Mouse (Mus musculus): ENCODE measurements around the gene Sec24a. TPM values are rescaled to one million over a fixed set of nuclear protein-coding genes. Genes with fewer than 3 reads are reported as not detected.
"Not testable (repeated sequence)": the region's sequence is repeated elsewhere in the genome, so short reads cannot be mapped to it uniquely, and the experiment has no call there.

Sec24a gene
- polyA plus RNA-seq, 1 experiment from 2014 or later: 11.4 TPM

- DNase-seq (ENCODE audit: low spot score) (no peak), ATAC-seq (ENCODE audit: insufficient number of reproducible peaks, low FRiP score, low TSS enrichment, low read depth) (no peak)
- no peak overlapping the region for H3K9ac ChIP-seq (ENCODE audit: low read length)
- no peak overlapping the region for H3K4me2 ChIP-seq (ENCODE audit: low read depth, severe bottlenecking)
- no peaks in the 10 kb centered on the region for H3K27me3 ChIP-seq (ENCODE audit: control insufficient read depth, insufficient read depth, low read length)
- H3K27ac ChIP-seq (replicated peaks; ENCODE audit: low read depth, low read length): no peak overlapping the region
- 69% methylated on average over 1 of the region's 1 CpGs for WGBS
- H3K4me1 ChIP-seq (ENCODE audit: control insufficient read depth, insufficient read depth, low read length): no peaks in the 10 kb centered on the region
- H3K9me3 ChIP-seq (ENCODE audit: control insufficient read depth, low read length): no peaks in the 10 kb centered on the region
- 0 out of 2 replicates have a peak, but pooled peaks cover 3% of the 10 kb centered on the region for H3K36me3 ChIP-seq (ENCODE audit: control insufficient read depth, insufficient read depth, low read length)
- H3K4me3 ChIP-seq (ENCODE audit: low read depth, low read length): no peak overlapping the region
Measured at GRCm38 (mm10) chr11:51732883-51733282, 30.6 kb downstream of the Sec24a start.

- WGBS: 95% methylated on average over 11 of the region's 11 CpGs
Measured at GRCm38 (mm10) chr11:51721066-51721465, 42.4 kb downstream of the Sec24a start.

GRCm38 (mm10) chr11:51707080-51707479, 56.4 kb downstream of the Sec24a start:
- Histone ChIP-seq H3K27me3 (ENCODE audit: control insufficient read depth, insufficient read depth, low read length) (no peaks in the 10 kb centered on the region), H3K4me2 (ENCODE audit: low read depth, severe bottlenecking) (no peak overlapping the region), H3K9me3 (ENCODE audit: control insufficient read depth, low read length) (no peaks in the 10 kb centered on the region), H3K9ac (ENCODE audit: low read length) (no peak overlapping the region), H3K27ac (replicated peaks; ENCODE audit: low read depth, low read length) (no peak overlapping the region), H3K36me3 (ENCODE audit: control insufficient read depth, insufficient read depth, low read length) (peaks cover 9% of the 10 kb centered on the region), H3K4me1 (ENCODE audit: control insufficient read depth, insufficient read depth, low read length) (no peaks in the 10 kb centered on the region), H3K4me3 (ENCODE audit: low read depth, low read length) (no peak overlapping the region)
- WGBS: 91% methylated on average over 10 of the region's 13 CpGs
- DNase-seq (ENCODE audit: low spot score) (no peak), ATAC-seq (ENCODE audit: insufficient number of reproducible peaks, low FRiP score, low TSS enrichment, low read depth) (no peak)

More at GRCm38 (mm10) chr11:51721066-51721465, 42.4 kb downstream of the Sec24a start:
- DNase-seq (ENCODE audit: low spot score): no peak
- Histone ChIP-seq H3K4me3 (ENCODE audit: low read depth, low read length) (no peak overlapping the region), H3K4me1 (ENCODE audit: control insufficient read depth, insufficient read depth, low read length) (no peaks in the 10 kb centered on the region), H3K27ac (replicated peaks; ENCODE audit: low read depth, low read length) (no peak overlapping the region), H3K27me3 (ENCODE audit: control insufficient read depth, insufficient read depth, low read length) (no peaks in the 10 kb centered on the region), H3K9me3 (ENCODE audit: control insufficient read depth, low read length) (no peaks in the 10 kb centered on the region), H3K9ac (ENCODE audit: low read length) (no peak overlapping the region), H3K4me2 (ENCODE audit: low read depth, severe bottlenecking) (no peak overlapping the region), H3K36me3 (ENCODE audit: control insufficient read depth, insufficient read depth, low read length) (peaks cover 7% of the 10 kb centered on the region)
- ATAC-seq (ENCODE audit: insufficient number of reproducible peaks, low FRiP score, low TSS enrichment, low read depth): no peak

GRCm38 (mm10) chr11:51706451-51706850, 57.0 kb downstream of the Sec24a start:
- no peaks in the 10 kb centered on the region for H3K27me3 ChIP-seq (ENCODE audit: control insufficient read depth, insufficient read depth, low read length)
- H3K9me3 ChIP-seq (ENCODE audit: control insufficient read depth, low read length): no peaks in the 10 kb centered on the region
- DNase-seq (ENCODE audit: low spot score) (no peak), ATAC-seq (ENCODE audit: insufficient number of reproducible peaks, low FRiP score, low TSS enrichment, low read depth) (no peak)
- peaks cover 7% of the 10 kb centered on the region for H3K36me3 ChIP-seq (ENCODE audit: control insufficient read depth, insufficient read depth, low read length)
- H3K4me1 ChIP-seq (ENCODE audit: control insufficient read depth, insufficient read depth, low read length): no peaks in the 10 kb centered on the region
- WGBS: 92% methylated on average over 10 of the region's 10 CpGs
- no peak overlapping the region for H3K27ac ChIP-seq (replicated peaks; ENCODE audit: low read depth, low read length)
- H3K4me2 ChIP-seq (ENCODE audit: low read depth, severe bottlenecking): no peak overlapping the region
- no peak overlapping the region for H3K9ac ChIP-seq (ENCODE audit: low read length)
- H3K4me3 ChIP-seq (ENCODE audit: low read depth, low read length): no peak overlapping the region

GRCm38 (mm10) chr11:51703379-51703998, 59.9 kb downstream of the Sec24a start:
- peak; percentile 48 for DNase-seq (ENCODE audit: low spot score)
- H3K27me3 ChIP-seq (ENCODE audit: control insufficient read depth, insufficient read depth, low read length): no peaks in the 10 kb centered on the region
- 66% methylated on average over 10 of the region's 10 CpGs for WGBS
- H3K4me2 ChIP-seq (ENCODE audit: low read depth, severe bottlenecking): no peak overlapping the region
- H3K4me1 ChIP-seq (ENCODE audit: control insufficient read depth, insufficient read depth, low read length): no peaks in the 10 kb centered on the region
- peaks cover 17% of the 10 kb centered on the region for H3K36me3 ChIP-seq (ENCODE audit: control insufficient read depth, insufficient read depth, low read length)
- ATAC-seq (ENCODE audit: insufficient number of reproducible peaks, low FRiP score, low TSS enrichment, low read depth): no peak
- no peaks in the 10 kb centered on the region for H3K9me3 ChIP-seq (ENCODE audit: control insufficient read depth, low read length)
- H3K27ac ChIP-seq (replicated peaks; ENCODE audit: low read depth, low read length): no peak overlapping the region
- no peak overlapping the region for H3K4me3 ChIP-seq (ENCODE audit: low read depth, low read length)
- no peak overlapping the region for H3K9ac ChIP-seq (ENCODE audit: low read length)

- no peak for DNase-seq (ENCODE audit: low spot score)
- no peak overlapping the region for H3K9ac ChIP-seq (ENCODE audit: low read length)
- H3K36me3 ChIP-seq (ENCODE audit: control insufficient read depth, insufficient read depth, low read length): peaks cover 18% of the 10 kb centered on the region
- no peak for ATAC-seq (ENCODE audit: insufficient number of reproducible peaks, low FRiP score, low TSS enrichment, low read depth)
- 67% methylated on average over 3 of the region's 3 CpGs for WGBS
- H3K4me3 ChIP-seq (ENCODE audit: low read depth, low read length): no peak overlapping the region
- H3K4me1 ChIP-seq (ENCODE audit: control insufficient read depth, insufficient read depth, low read length): no peaks in the 10 kb centered on the region
- no peak overlapping the region for H3K27ac ChIP-seq (replicated peaks; ENCODE audit: low read depth, low read length)
- H3K9me3 ChIP-seq (ENCODE audit: control insufficient read depth, low read length): no peaks in the 10 kb centered on the region
- H3K27me3 ChIP-seq (ENCODE audit: control insufficient read depth, insufficient read depth, low read length): no peaks in the 10 kb centered on the region
- H3K4me2 ChIP-seq (ENCODE audit: low read depth, severe bottlenecking): no peak overlapping the region
Measured at GRCm38 (mm10) chr11:51702831-51703230, 60.6 kb downstream of the Sec24a start.

GRCm38 (mm10) chr11:51694984-51695383, 68.5 kb downstream of the Sec24a start:
- no peak overlapping the region for H3K4me2 ChIP-seq (ENCODE audit: low read depth, severe bottlenecking)
- H3K27me3 ChIP-seq (ENCODE audit: control insufficient read depth, insufficient read depth, low read length): no peaks in the 10 kb centered on the region
- DNase-seq (ENCODE audit: low spot score) (no peak), ATAC-seq (ENCODE audit: insufficient number of reproducible peaks, low FRiP score, low TSS enrichment, low read depth) (no peak)
- peaks cover 7% of the 10 kb centered on the region for H3K36me3 ChIP-seq (ENCODE audit: control insufficient read depth, insufficient read depth, low read length)
- no peak overlapping the region for H3K9ac ChIP-seq (ENCODE audit: low read length)
- H3K4me1 ChIP-seq (ENCODE audit: control insufficient read depth, insufficient read depth, low read length): no peaks in the 10 kb centered on the region
- H3K27ac ChIP-seq (replicated peaks; ENCODE audit: low read depth, low read length): no peak overlapping the region
- WGBS: 93% methylated on average over 3 of the region's 3 CpGs
- no peaks in the 10 kb centered on the region for H3K9me3 ChIP-seq (ENCODE audit: control insufficient read depth, low read length)
- no peak overlapping the region for H3K4me3 ChIP-seq (ENCODE audit: low read depth, low read length)

GRCm38 (mm10) chr11:51690597-51690996, 72.8 kb downstream of the Sec24a start:
- ATAC-seq (ENCODE audit: insufficient number of reproducible peaks, low FRiP score, low TSS enrichment, low read depth); DNase-seq (ENCODE audit: low spot score): not testable (repeated sequence)

GRCm38 (mm10) chr11:51689343-51689742, 74.1 kb downstream of the Sec24a start:
- peak overlapping the region; percentile 73 for H3K4me3 ChIP-seq (ENCODE audit: low read depth, low read length)
- H3K27ac ChIP-seq (replicated peaks; ENCODE audit: low read depth, low read length): peak overlapping the region; percentile 95
- H3K27me3 ChIP-seq (ENCODE audit: control insufficient read depth, insufficient read depth, low read length): no peaks in the 10 kb centered on the region
- 25% methylated on average over 6 of the region's 6 CpGs for WGBS
- peak overlapping the region; percentile 60 for H3K4me2 ChIP-seq (ENCODE audit: low read depth, severe bottlenecking)
- no peak for ATAC-seq (ENCODE audit: insufficient number of reproducible peaks, low FRiP score, low TSS enrichment, low read depth)
- H3K36me3 ChIP-seq (ENCODE audit: control insufficient read depth, insufficient read depth, low read length): no peaks in the 10 kb centered on the region
- peaks cover 6% of the 10 kb centered on the region; the same call in 1 of the 2 replicates for H3K4me1 ChIP-seq (ENCODE audit: control insufficient read depth, insufficient read depth, low read length)
- H3K9ac ChIP-seq (ENCODE audit: low read length): peak overlapping the region; percentile 82
- DNase-seq (ENCODE audit: low spot score): peak; percentile 50
- no peaks in the 10 kb centered on the region for H3K9me3 ChIP-seq (ENCODE audit: control insufficient read depth, low read length)

More at GRCm38 (mm10) chr11:51690597-51690996, 72.8 kb downstream of the Sec24a start:
- H3K27ac ChIP-seq (replicated peaks; ENCODE audit: low read depth, low read length); H3K9me3 ChIP-seq (ENCODE audit: control insufficient read depth, low read length); H3K4me3 ChIP-seq (ENCODE audit: low read depth, low read length); H3K4me1 ChIP-seq (ENCODE audit: control insufficient read depth, insufficient read depth, low read length); H3K4me2 ChIP-seq (ENCODE audit: low read depth, severe bottlenecking); H3K9ac ChIP-seq (ENCODE audit: low read length); H3K27me3 ChIP-seq (ENCODE audit: control insufficient read depth, insufficient read depth, low read length); H3K36me3 ChIP-seq (ENCODE audit: control insufficient read depth, insufficient read depth, low read length): not testable (repeated sequence)
- WGBS: 100% methylated on average over 1 of the region's 3 CpGs

Measured in limb, embryonic 11.5 days (tissue).